Mouse (Mus musculus) ES-Bruce4 (cell line): Measurements from ENCODE around the gene Arr3. TPM values are rescaled to one million over a fixed set of nuclear protein-coding genes. Genes with fewer than 3 reads are reported as not detected.

Experiments used
- H3K27ac ChIP-seq: 2 replicates; pipeline ENCODE4 v1.5.1; 2012; ENCODE audit warnings: low read length, inconsistent platforms; ENCODE audit not compliant: insufficient read depth
- H3K27me3 ChIP-seq: 2 replicates; pipeline ENCODE4 v1.6.1; 2012; ENCODE audit warnings: mild to moderate bottlenecking, low read length, inconsistent platforms; ENCODE audit not compliant: control insufficient read depth, poor library complexity, insufficient read depth, severe bottlenecking
- H3K36me3 ChIP-seq: 2 replicates; pipeline ENCODE4 v1.6.1; 2012; ENCODE audit warnings: inconsistent platforms, mild to moderate bottlenecking, low read length, moderate library complexity; ENCODE audit not compliant: control insufficient read depth, poor library complexity, insufficient read depth, severe bottlenecking
- H3K4me1 ChIP-seq: one replicate; pipeline ENCODE4 v1.8.1; 2011; ENCODE audit warnings: low read length; ENCODE audit not compliant: control insufficient read depth, insufficient read depth
- H3K4me3 ChIP-seq: 2 replicates; pipeline ENCODE4 v1.5.1; 2011; ENCODE audit warnings: low read depth, mild to moderate bottlenecking, low read length
- H3K9ac ChIP-seq: 2 replicates; pipeline ENCODE4 v1.6.1; 2012; ENCODE audit warnings: low read depth, mild to moderate bottlenecking, inconsistent platforms; ENCODE audit not compliant: poor library complexity, severe bottlenecking
- H3K9me3 ChIP-seq: replicated peaks from 2 replicates; pipeline ENCODE4 v1.6.1; 2012; ENCODE audit warnings: mild to moderate bottlenecking, low read length, inconsistent platforms; ENCODE audit not compliant: control insufficient read depth, poor library complexity, insufficient read depth, severe bottlenecking
- CTCF ChIP-seq: IDR thresholded peaks from one replicate; pipeline ENCODE4 v1.8.1; 2011; ENCODE audit warnings: low read depth, low read length
- EP300 ChIP-seq: IDR thresholded peaks from 2 replicates; pipeline ENCODE4 v1.6.1; 2011; ENCODE audit warnings: low read depth, low read length; ENCODE audit not compliant: insufficient read depth
- POLR2A ChIP-seq: IDR thresholded peaks from one replicate; pipeline ENCODE4 v1.8.1; 2011; ENCODE audit warnings: low read length; ENCODE audit not compliant: insufficient read depth
- polyA plus RNA-seq: library from polyadenylated mRNA; stranded (reverse); fragments of >200 nt; gene quantifications from 2 replicates; pipeline ENCODE4 v1.2.4, GENCODE M21; 2011; ENCODE audit warnings: low read depth; ENCODE audit not compliant: missing spikeins, insufficient read depth, insufficient read length

Gene Arr3
- polyA plus RNA-seq: not detected in 2 replicates

DNA sequence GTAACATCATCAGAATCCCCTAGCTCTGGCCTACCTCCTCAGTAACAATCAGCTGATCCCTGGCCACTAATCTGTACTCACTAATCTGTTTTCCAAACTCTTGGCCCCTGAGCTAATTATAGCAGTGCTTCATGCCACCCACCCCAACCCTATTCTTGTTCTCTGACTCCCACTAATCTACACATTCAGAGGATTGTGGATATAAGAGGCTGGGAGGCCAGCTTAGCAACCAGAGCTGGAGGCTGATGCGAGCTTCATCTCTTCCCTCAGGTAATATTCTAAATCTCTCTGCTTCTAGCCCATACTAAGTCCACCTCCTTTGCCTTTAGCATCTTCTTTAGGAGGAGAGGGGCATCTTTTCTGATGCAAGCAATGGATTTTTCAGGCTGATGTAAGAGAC is at the start of gene Arr3:
Arr3 (plus strand) TSS at position 184 of the 400 bp plus-strand sequence.
- Histone ChIP-seq H3K9ac (no peak within 1 kb of the TSS), H3K27ac (no peak within 1 kb of the TSS), H3K36me3 (no peaks in the 10 kb centered on the region), H3K9me3 (no peaks in the 10 kb centered on the region), H3K27me3 (no peaks in the 10 kb centered on the region), H3K4me1 (no peaks in the 10 kb centered on the region), H3K4me3 (no peak within 1 kb of the TSS)
- TF ChIP-seq EP300 (no peak), POLR2A (no peak), CTCF (no peak)

DNA sequence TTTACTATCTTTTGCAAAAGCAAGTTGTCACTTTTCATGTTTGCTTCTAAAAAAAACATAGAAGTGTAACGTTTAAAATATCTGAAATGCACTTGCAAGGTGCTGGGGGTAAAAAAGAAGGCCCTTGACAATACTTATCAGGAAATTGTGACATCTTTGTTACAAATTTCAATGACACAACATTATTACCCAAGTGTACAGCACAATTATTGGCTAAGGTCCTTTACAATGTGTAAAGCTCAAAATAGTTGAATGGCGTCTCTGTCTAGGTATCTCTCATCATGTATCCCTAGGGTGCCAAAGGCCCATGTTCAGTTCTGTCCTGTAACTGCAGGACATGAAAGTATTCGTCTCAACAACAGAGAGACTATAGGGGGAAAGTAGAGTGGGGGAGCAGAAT is 49.3 kb upstream of the Arr3 start:
- TF ChIP-seq EP300: no peak
- no peak for TF ChIP-seq POLR2A
- TF ChIP-seq CTCF: no peak
- H3K27me3 ChIP-seq: no peaks in the 10 kb centered on the region
- no peak overlapping the region for H3K27ac ChIP-seq
- no peak overlapping the region for H3K9ac ChIP-seq
- H3K4me1 ChIP-seq: no peaks in the 10 kb centered on the region
- H3K4me3 ChIP-seq: no peak overlapping the region
- no peaks in the 10 kb centered on the region for H3K36me3 ChIP-seq
- H3K9me3 ChIP-seq: no peaks in the 10 kb centered on the region

DNA sequence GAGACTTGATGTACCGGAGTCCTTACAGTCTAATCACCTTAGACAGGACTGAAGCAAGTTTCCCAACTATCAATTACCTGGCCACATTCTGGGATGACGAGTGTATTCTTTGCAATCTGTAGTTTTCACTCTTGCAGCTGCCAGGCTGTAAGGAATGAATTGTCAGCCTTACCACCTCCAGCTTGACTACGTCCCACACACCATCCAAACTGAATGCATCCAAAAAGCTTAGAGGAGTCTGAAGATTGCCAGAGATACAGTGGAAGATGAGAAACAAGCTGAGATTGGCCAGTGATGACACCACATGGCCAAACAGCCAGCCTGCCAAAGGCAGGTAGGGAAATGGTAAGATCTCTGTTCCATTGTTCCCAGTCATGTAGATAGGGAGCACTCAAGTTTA is 39.6 kb upstream of the Arr3 start:
- H3K9ac ChIP-seq: no peak overlapping the region
- H3K4me1 ChIP-seq: no peaks in the 10 kb centered on the region
- H3K36me3 ChIP-seq: no peaks in the 10 kb centered on the region
- no peak overlapping the region for H3K27ac ChIP-seq
- TF ChIP-seq POLR2A (no peak), CTCF (no peak), EP300 (no peak)
- H3K27me3 ChIP-seq: no peaks in the 10 kb centered on the region
- no peak overlapping the region for H3K4me3 ChIP-seq
- H3K9me3 ChIP-seq: no peaks in the 10 kb centered on the region

DNA sequence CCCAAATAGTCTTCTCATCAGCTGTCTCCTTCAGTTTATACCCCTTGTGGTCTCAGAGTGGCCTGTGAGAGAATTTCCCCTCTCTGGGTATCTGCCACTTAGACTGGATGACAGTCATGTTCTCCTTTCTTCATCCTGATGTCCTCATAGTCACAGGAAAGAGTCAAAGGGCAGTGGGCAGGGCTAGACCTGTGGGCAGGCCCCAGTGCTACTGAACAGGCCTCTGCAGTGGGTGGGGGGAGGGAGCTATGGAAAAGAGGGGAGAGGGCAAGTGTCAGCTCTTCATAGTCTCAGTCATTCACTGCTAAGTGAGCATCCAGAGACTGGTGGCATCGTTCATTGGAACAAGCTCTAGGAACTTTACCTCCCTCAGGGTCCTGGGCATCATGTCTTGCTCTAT is 33.3 kb upstream of the Arr3 start, which contains the start of gene Awat1:
Awat1 (plus strand) TSS at position 301 of the 400 bp plus-strand sequence.
- TF ChIP-seq CTCF (no peak), EP300 (no peak), POLR2A (no peak)
- H3K36me3 ChIP-seq: no peaks in the 10 kb centered on the region
- H3K27me3 ChIP-seq: peaks cover 1% of the 10 kb centered on the region; the same call in 1 of the 2 replicates
- no peak within 1 kb of the TSS for H3K9ac ChIP-seq
- no peak within 1 kb of the TSS for H3K27ac ChIP-seq
- no peaks in the 10 kb centered on the region for H3K9me3 ChIP-seq
- H3K4me1 ChIP-seq: no peaks in the 10 kb centered on the region
- no peak within 1 kb of the TSS for H3K4me3 ChIP-seq

DNA sequence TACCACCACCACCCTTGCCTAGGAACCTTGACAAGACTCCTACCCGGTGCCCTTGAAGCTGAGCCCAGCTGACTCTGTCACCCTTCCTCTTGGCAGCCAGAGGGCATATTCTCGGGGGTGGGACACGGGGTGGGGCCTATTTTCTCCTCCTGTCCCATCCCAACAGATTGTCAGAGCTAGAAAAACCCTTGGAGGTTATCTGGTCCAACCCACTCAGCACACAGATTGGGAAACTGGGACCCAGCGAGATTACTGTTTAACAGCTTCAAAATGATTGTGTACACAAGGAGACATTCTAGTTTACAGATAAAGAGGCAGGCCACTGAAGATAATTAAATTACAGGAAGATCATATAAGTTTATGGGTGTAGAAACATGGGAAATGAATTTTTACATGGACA is 10.5 kb upstream of the Arr3 start, which contains the start of gene P2ry4:
P2ry4 (minus strand) TSS at position 79 of the 400 bp plus-strand sequence.
- Histone ChIP-seq H3K4me3 (no peak within 1 kb of the TSS), H3K4me1 (no peaks in the 10 kb centered on the region), H3K9ac (no peak within 1 kb of the TSS), H3K36me3 (no peaks in the 10 kb centered on the region), H3K9me3 (no peaks in the 10 kb centered on the region), H3K27ac (no peak within 1 kb of the TSS), H3K27me3 (no peaks in the 10 kb centered on the region)
- TF ChIP-seq POLR2A: no peak
- TF ChIP-seq EP300: no peak

DNA sequence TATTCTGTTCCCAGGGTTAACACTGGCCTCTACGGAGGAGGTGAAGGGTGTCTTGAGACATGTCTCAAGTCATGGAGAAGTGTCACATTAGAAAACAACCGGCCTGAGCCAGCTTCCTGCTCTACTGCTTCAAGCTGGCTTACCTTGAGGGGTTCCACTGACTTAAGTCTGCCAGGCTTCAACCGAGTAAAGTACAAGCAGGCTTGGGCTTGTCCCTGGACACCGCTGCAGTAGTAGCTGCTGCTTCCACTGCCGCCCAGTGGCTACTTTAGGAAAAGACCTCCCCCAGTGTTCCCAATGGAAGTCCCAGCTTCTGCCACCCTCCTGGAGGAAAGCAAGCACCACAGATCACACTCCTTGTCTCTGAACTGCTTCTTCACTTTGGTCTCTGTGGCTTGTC is 7.9 kb upstream of the Arr3 start:
- H3K4me1 ChIP-seq: no peaks in the 10 kb centered on the region
- no peak overlapping the region for H3K9ac ChIP-seq
- no peaks in the 10 kb centered on the region for H3K9me3 ChIP-seq
- H3K27me3 ChIP-seq: no peaks in the 10 kb centered on the region
- H3K4me3 ChIP-seq: no peak overlapping the region
- no peak overlapping the region for H3K27ac ChIP-seq
- TF ChIP-seq CTCF: peak; percentile 60
- no peak for TF ChIP-seq EP300
- no peak for TF ChIP-seq POLR2A
- H3K36me3 ChIP-seq: no peaks in the 10 kb centered on the region
